Mouse (Mus musculus) adrenal gland, postnatal 36 days (tissue): ENCODE measurements around the gene Cisd3. TPM values are rescaled to one million over a fixed set of nuclear protein-coding genes. Genes with fewer than 3 reads are reported as not detected.

ENCODE experiments used
- DNase-seq, 2 experiments: peaks; one replicate each; pipeline ENCODE4 v3.0.0; 2021; ENCODE audit warnings: mixed read lengths in 1 of 2
- total RNA-seq, 2 experiments: library from RNA; stranded (reverse); gene quantifications; 2 replicates each; pipeline ENCODE4 v1.2.3; 2021

The Cisd3 gene
- total RNA-seq, 2 experiments from 2014 or later = 187 to 222 TPM

DNA sequence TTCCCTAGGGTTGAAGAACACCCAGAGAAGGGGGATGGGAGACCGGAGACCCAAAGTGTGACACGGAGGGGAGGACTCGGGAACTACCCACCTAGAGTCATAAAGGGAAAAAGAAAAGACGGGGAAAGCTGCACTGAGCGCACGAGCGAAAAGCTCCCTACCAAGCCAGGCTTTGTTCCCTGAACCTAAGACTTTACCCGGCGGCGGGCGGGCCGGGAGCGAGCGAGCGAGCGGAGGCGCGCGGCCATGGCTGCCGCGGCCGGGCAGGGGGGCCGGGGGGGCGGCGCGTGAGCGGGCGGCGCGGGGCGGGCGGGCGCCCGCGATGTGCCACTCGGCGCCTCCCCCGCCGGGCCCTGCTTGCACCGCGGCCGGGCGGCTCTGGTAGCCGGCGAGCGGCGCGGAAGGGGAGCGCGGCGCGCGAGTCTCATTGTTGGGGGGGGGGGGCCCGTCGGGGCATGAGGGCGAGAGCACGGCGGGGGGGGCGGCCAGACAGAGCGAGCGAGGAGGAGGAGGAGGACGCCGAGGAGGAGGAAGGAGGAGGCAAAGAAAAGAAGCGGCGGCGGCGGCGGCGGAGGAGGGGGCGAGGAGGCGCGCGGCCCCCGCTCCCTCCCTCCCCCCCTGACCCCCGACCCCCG, 22.6 kb upstream of the Cisd3 start, which contains the start of gene Mllt6:
Gene Mllt6, plus strand, starts transcription at position 522 of the 635 bp plus-strand sequence.
- DNase-seq = peak; percentile 85 to 90

DNA sequence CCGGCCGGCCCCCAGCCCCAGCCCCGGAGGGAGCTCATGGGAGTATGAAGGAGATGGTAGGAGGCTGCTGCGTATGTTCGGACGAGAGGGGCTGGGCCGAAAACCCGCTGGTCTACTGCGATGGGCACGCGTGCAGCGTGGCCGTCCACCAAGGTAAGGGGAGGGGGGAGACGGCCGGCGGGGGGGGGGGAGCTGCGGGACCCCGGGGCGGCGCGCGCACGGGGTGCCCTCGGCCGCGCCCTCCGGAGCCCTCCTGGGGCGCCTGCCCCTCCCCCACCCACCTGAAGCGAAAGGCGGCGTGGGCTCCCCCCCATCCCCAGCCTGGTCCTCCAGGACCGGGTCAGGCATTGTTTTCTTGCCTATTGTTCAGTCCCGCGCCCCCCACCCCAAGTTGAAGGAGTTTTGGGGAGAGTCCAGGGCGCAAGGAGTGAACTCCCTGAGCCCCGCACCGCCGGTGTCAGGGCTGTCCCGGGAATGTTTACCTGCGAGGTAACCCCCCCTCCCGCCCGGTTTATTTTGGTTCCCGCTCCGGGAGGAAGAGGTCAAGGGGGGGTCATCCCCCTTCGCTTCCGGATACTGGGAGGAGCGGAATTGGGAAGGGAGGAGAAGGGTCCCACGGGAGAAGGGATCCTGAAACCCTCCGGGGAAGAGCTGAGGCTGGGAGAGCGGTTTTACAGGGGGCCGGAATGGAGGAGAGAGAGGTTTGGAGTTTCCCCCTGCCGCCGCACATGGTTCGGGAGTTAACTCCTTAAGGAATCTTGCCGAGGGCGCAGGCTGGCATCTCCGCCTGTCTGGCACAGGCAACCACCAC, 21.9 kb upstream of the Cisd3 start:
- peak; percentile 54 to 73 for DNase-seq

DNA sequence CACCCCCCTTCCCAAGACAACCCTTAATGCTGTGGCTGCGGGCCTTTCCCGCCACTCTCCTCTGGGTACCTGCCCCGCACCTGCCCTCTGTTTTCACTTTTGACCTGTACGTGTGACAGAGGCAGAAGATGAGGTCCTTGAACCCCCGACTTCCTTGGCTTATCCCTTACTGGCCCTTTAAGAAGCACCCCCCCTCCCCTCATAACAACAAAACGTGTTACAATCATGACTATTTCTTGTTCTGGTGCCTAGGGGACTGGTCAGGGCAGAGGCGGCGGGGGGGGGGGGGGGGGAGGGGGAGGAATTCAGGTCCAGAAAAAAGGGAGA, 21.3 kb upstream of the Cisd3 start:
- DNase-seq = no peak

GRCm38 (mm10) chr11:97664771-97665240, 20.8 kb upstream of the Cisd3 start:
- DNase-seq = peak in 1 of 2 experiments; percentile 51

- no peak for DNase-seq
These were observed 20.2 kb upstream of the Cisd3 start for GRCm38 (mm10) chr11:97665431-97665830.

GRCm38 (mm10) chr11:97666221-97666620, 19.4 kb upstream of the Cisd3 start:
- no peak for DNase-seq

- no peak for DNase-seq
These were observed 18.8 kb upstream of the Cisd3 start for GRCm38 (mm10) chr11:97666794-97667193.

GRCm38 (mm10) chr11:97668160-97668559, 17.5 kb upstream of the Cisd3 start:
- no peak for DNase-seq

- DNase-seq = no peak
These were observed 16.4 kb upstream of the Cisd3 start for GRCm38 (mm10) chr11:97669268-97669667.

DNA sequence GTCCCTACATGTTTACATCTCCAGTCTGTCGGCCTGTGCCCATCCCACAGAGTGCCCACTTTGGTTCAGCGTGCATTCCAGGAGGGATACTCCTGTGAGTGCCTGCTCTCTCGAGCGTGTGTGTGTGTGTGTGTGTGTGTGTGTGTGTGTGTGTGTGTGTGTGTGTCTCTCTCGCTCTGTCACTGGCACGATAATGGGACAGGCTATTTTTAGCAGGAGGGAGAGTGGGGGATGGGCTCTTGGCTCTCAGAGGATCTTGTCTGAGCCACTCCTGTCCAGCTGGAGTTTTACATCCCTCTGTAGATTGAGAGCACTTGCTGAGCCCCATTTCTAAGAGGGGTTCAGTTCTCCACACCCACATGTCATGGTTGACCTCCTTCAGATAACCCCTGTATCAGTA, 15.8 kb upstream of the Cisd3 start:
- DNase-seq = peak; percentile 34 to 64

DNA sequence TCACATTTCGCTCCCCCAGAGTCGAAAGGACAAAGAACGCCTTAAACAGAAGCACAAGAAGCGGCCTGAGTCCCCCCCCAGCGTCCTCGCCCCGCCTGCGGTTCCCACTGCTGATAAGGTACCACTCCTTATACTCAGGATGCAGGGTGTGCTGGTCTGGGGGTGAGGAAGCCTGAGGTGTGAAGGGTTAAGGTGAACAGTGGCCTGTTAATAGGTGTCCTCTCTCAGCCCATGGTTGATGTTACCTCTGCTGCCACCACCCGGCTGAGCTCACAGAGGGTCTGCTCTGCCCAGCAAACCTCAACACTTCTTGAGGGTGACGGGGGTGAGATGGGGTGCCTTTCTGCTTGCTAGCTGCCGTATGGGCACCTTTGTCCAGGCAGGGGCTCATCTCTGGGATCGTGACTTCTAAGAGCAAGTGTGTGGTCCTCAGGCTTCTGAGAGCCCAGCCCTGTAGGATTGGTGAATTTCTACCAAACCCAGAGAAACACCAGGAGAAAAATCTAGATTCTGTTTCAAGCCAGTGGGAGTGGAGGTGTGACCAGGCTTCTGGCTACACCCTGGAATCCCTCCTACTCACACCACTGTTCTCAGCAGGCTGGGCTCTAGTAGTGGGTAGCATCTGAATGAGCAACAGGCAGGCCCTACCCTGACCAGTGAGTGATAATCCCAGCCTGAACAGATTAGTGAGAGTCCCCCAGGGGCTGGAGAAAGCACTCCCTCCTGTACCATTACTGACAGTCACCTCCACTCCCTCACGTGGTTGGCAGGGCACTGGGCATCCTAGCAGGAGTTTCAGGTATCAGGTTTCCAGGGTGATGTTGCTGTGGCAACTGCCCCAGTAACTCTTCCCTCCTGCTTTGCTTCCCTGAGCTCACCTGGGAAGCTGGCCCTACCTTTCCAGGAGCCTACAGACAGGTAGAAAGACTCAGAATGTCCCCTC, 15.1 kb upstream of the Cisd3 start:
- DNase-seq = no peak

GRCm38 (mm10) chr11:97671177-97671527, 14.5 kb upstream of the Cisd3 start:
- DNase-seq = no peak

DNA sequence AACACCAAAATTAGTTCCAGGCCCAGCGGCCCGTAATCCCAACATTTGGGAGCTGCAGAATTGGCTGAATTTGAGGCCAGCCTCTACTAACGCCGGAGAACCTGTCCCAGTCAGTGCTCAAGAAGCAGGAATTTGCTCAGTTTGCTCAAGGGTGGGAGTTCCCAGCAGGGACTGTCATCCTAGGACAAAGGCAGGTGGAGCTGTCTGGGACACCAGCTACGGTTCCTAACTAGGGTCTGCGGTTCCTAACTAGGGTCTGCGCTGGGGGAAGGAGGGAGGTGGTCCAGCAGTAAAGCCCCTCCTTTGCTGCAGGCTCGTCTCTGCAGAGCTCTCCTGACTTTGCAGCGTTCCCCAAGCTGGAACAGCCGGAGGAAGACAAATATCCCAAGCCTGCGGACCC, 12.5 kb upstream of the Cisd3 start:
- DNase-seq = no peak

GRCm38 (mm10) chr11:97676050-97676754, 9.4 kb upstream of the Cisd3 start:
- no peak for DNase-seq

GRCm38 (mm10) chr11:97677381-97677780, 8.2 kb upstream of the Cisd3 start:
- DNase-seq = no peak

DNA sequence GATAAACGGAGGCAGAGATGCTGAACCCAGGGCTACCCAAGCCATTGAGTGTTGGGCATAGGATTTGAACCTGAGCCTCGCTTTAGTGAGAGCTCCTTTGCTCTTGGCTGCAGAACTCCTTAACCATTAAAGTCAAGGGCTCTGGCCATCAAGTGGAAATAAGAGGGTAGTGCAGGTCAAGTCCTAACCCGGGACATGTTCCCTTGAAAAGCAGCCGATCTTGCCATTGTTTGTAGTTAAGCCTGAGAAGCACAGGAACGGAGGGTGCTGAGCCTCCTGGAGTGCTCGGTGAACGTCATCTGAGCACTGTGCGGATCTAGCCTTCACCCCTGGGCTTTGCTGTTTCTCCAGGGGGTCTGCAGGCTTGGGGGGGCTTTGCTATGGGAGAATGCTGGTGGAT, 7.8 kb upstream of the Cisd3 start:
- DNase-seq = no peak

- no peak for DNase-seq
These were observed 7.3 kb upstream of the Cisd3 start for GRCm38 (mm10) chr11:97678301-97678700.

- DNase-seq = peak; percentile 30 to 61
These were observed 5.2 kb upstream of the Cisd3 start for GRCm38 (mm10) chr11:97680430-97680829.

DNA sequence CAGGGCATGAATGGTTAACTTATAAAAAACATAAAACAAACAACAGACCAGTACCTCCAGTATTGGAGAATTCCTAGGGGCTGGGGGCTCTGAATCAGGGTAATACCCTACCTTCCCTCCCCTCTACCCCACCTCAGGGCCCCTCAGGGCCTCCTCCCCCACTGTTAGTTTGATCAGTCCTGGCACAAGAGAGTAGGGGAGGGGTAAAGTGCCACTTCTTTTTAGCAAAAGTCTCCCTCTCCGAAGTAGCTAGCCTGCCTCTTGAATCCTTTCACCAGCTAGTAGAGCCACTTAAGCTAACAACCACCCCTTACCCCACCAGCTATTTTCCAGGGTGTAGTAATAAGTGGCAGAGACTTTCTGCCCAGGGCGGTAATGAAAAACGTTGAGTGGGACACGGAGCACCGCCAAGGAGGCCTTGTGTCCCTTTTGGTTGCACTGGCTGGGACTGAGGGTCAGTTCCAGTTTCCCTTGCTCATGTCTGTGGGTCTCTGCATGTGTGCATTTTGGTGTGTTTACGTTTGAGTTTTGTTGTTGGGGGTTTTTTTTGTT, 3.0 kb upstream of the Cisd3 start:
- DNase-seq = no peak

DNA sequence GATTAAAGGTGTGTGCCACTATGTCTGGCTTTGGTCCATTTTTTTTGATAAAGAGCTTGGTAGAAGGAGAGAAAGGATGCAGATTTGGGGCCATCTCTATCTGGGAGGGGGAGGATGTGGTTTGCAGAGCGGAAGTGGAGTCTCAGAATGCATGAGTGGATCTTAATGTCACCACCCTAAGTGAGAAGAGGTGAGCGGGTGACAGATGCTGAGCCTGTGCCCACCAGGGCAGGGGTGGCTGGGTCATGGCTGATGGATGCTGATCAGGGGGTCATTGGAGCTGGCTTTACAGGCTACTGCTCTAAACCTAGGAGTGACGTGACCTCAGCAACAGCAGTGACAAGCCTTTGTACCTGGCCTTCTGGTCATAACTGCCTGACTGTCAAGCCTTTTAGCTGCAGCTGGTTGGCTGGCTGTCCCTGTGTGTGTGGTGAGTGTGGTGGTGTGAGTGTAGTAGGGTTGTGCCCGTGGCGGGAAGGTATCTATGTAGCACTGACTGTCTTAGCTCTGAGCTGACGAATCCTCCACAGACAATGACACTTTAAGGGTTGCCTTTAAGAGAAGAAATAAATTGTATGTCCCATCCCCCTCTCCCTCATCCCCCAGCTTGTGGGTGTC, 1.5 kb upstream of the Cisd3 start:
- DNase-seq = no peak

DNA sequence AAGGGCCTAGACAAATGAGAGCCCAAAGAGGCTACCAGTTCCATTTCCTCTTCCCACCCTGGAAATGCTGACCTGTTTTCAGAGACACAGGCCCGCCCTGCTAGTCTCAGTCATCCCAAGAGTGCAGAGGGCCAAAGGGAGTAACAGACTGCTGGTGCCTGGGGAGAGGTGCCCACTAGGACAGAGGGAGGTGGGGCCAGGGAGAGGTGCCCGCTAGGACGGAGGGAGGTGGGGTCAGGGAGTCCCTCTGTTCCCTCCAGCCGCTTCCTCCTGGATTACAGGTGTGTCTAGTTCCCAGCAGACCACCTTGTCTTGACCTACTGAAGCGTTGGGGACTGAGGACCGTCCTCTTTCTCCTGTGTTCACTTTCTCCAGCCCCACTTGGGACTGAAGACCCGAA, 860 bp upstream of the Cisd3 start:
- DNase-seq = no peak
